Mouse (Mus musculus) liver, embryonic 14.5 days (tissue): ENCODE measurements around the gene Phlda3.

Experiments used
- CTCF ChIP-seq: IDR thresholded peaks from 2 replicates; pipeline ENCODE4 v1.5.1; 2016; ENCODE audit warnings: antibody characterized with exemption, low read depth, control low read depth
- EP300 ChIP-seq: IDR thresholded peaks from 2 replicates; pipeline ENCODE4 v1.6.1; 2016; ENCODE audit warnings: antibody characterized with exemption, low read depth

DNA sequence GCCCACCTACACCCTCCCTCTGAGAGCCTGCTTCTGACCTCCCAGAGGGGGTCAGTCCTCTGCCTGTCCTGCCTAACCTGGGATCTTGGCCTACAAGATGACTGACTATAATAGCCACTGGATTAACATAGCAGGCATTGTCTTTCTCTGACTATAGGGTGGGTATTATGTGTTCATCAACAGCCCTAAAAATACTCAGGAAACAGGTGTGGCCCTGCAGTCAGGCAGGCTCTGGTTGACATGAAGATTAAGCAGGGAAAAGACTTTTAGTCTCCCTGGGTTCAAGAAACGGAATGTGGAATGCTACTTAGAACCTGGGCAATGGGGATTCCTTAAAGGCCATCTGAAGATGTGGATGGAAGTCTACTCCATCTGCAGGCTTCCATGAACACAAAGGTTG, 32.6 kb downstream of the Phlda3 start:
- no peak for TF ChIP-seq CTCF
- TF ChIP-seq EP300: no peak
